Mouse (Mus musculus): Measurements from ENCODE around the gene Pigx.

Gene Pigx

DNA sequence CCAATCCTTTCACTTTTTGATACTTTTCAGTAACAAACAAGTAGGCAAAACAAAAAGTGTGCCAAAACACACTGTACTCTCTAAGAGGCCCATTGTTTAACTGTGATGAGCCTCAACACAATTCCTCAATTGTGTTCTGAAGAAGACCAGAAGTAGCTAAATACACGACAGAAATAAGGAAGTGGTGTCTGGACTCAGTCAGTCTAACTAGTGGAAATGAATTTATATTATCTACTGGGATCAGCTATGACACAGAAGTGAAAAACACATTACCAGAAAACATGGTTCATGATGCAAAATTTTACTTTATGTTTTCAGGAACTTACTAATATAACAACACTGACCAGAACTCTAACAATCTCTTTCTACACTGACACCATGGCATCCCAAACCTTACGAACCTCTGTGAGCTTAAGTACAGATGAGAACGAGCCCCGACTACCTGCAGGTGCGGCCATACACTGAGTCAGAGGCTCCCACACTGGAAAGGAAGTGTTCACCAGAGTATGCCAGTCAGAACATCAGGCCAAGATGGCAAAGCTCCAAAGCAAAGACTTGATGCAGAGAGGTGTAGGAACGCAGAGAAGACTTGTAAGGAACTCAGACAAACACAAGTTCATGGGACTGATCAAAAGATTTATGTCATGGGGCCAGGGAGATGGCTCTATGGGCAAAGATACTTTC lies 39.6 kb downstream of the Pigx start:
- DNase-seq (ENCODE audit: low spot score), result no peak

DNA sequence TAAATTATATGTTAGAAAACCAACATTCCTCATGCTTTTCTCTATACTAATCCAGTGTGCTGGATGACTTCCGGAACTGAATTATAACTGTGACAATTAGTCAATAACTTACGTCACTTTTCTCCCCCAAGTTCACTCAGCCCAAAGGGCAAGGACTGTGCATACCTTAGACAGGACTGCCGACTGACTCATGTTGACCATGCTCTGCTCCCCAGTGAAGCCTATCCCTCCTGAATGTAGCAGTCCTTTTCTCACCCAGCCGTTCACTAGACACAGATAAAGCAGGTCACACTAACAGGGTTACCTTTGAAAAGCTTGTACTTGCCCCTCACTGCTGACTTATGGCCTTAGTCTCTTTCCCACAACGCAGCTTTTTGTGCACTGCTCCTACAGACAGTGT lies 40.7 kb downstream of the Pigx start:
- DNase-seq (ENCODE audit: low spot score), result no peak

DNA sequence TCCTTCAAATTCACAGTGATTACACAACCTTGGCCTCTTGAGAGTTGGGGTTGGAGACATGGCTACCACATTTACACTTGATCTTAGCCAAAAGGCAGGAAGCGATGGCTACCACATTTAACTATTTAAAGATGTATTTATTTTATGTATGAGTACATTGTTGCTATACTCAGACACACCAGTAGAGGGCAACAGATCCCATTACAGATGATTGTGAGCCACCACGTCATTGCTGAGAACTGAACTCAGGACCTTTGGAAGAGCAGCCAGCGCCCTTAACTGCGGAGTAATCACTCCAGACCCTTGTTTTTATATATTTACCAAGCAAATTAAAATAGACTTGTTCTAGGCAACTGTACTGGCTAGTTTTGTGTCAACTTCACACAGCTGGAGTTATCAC lies 57.2 kb downstream of the Pigx start:
- DNase-seq (ENCODE audit: low spot score), result no peak

Measured in urinary bladder, postnatal 25 days (tissue).